Mouse (Mus musculus): ENCODE measurements around the gene Dmrt3. TPM values are rescaled to one million over a fixed set of nuclear protein-coding genes. Genes with fewer than 3 reads are reported as not detected.

Gene Dmrt3
- polyA plus RNA-seq, 1 experiment = 2.8 TPM

- no peaks in the 10 kb centered on the region for H3K4me1 ChIP-seq (replicated peaks; ENCODE audit: control insufficient read depth, insufficient read depth, low read length)
- no peak overlapping the region for H3K4me3 ChIP-seq (ENCODE audit: control insufficient read depth, insufficient read depth, low read length)
- peaks cover 17% of the 10 kb centered on the region for H3K27me3 ChIP-seq (ENCODE audit: control insufficient read depth, insufficient read depth, low read length)
Observed at GRCm38 (mm10) chr19:25671681-25672080, 61.6 kb downstream of the Dmrt3 start.

GRCm38 (mm10) chr19:25672101-25672950 is 62.2 kb downstream of the Dmrt3 start, which contains the start of gene Dmrt2:
Gene Dmrt2, plus strand, starts transcription at chr19:25672411.
- peak; percentile 23 for DNase-seq
- Histone ChIP-seq H3K27ac (ENCODE audit: control insufficient read depth, insufficient read depth, low read length) (no peak within 1 kb of the TSS), H3K4me3 (ENCODE audit: control insufficient read depth, insufficient read depth, low read length) (peak within 1 kb of the TSS; percentile 30), H3K4me1 (replicated peaks; ENCODE audit: control insufficient read depth, insufficient read depth, low read length) (no peaks in the 10 kb centered on the region), H3K27me3 (ENCODE audit: control insufficient read depth, insufficient read depth, low read length) (peaks cover 17% of the 10 kb centered on the region), H3K36me3 (ENCODE audit: control insufficient read depth, insufficient read depth, low read length) (no peaks in the 10 kb centered on the region)
- no peak for TF ChIP-seq CTCF (IDR thresholded peaks at IDR 0.05; ENCODE audit: borderline replicate concordance, control insufficient read depth, extremely low read depth, insufficient read depth, low read length, poor library complexity)
- TF ChIP-seq POLR2A (IDR thresholded peaks at IDR 0.05; ENCODE audit: control insufficient read depth, extremely low read depth, insufficient read depth, low read length, poor library complexity) = peak; percentile 22; the same call in 1 of the 2 replicates
- 3% methylated on average over 44 of the region's 44 CpGs for WGBS

More at GRCm38 (mm10) chr19:25671681-25672080, 61.6 kb downstream of the Dmrt3 start:
- Histone ChIP-seq H3K27ac (ENCODE audit: control insufficient read depth, insufficient read depth, low read length) (no peak overlapping the region), H3K36me3 (ENCODE audit: control insufficient read depth, insufficient read depth, low read length) (no peaks in the 10 kb centered on the region)
- 4% methylated on average over 14 of the region's 14 CpGs for WGBS
- DNase-seq = no peak
- TF ChIP-seq POLR2A (IDR thresholded peaks at IDR 0.05; ENCODE audit: control insufficient read depth, extremely low read depth, insufficient read depth, low read length, poor library complexity) (no peak), CTCF (IDR thresholded peaks at IDR 0.05; ENCODE audit: borderline replicate concordance, control insufficient read depth, extremely low read depth, insufficient read depth, low read length, poor library complexity) (no peak)

Other genes starting within 250 kb of the Dmrt3 start
- gene Dmrt1, start 104.7 kb upstream of the Dmrt3 start, polyA plus RNA-seq (2012; rRNA removed) = not detected in 2 replicates
- 14.2 and 15.0 TPM in 2 replicates for gene Dmrt2, start 62.1 kb downstream of the Dmrt3 start, polyA plus RNA-seq (2012; rRNA removed)

All from thymus, adult 2 months (tissue).